Mouse (Mus musculus) T-helper 2 cell (primary cell): ENCODE data around the gene Agpat3.

Source experiments
- in situ Hi-C: fragments of 300-600 bp; cut with MboI, MseI; formaldehyde crosslinking; loops from one replicate; pipeline ENCODE4 v1.15.1; 2025; ENCODE audit warnings: high pct_unique_total_duplicates

Gene Agpat3

DNA sequence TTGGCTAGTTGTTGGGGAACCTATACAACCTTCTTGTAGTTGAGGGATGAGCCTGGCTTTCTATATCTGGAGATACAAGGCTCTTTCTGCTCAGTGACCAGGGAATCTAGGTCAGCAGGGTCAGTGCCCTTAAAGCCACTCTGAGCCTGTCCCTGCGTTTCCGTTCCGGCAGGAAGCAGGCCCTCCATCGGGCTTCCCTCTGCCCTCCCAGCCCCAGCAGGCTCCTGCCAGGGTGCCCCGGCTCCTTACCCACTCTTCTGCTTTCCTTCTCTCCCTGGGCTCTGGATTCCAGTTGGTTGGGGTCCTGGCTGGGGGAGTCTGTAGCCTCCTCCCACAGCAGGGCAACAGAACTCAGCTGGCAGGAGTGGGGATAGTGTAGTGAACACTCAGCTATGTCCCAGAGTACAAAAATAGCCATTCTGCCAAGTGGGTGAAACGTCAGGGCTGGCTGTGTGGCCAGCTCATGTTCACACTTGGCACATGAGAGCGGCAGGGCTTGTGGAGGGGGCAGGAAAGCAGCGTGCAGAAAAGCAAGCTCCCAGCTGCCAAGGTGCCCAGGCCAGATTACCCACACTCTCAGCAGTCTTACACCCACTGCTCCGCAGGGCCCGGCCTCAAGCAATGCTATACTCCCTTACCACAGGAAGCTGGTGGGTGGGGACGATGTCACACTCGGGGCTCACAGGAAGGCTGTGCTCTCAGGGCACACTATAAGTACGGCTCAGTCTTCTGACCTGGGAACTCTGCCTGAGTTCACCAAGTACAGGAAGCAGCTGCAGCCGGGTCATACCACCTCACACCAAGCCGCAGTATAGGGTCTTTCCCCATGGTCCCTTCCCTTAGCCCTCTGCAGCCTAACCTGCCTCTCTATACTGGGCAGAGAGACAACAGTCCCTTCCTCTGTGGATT lies 54.5 kb downstream of the Agpat3 start:
- in situ Hi-C loops: no loop called here

DNA sequence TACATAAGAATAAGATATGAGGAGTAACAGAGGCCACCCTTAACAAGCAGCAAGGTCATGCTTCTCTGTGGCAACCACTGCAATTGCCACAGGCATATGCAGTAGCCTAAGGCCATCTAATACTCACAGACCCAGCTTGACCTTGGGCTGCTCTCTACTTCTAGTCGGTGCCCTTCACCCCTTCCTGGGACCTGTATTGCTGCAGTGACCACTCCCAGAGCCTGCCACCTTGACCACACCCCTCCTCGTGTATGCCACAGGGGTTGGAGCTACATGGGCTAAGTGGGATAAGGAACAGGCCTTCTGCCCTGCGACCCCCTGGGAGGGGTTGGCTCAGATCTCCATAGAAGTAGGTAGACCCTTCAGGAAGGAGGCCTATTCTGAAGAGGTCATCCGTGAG lies 55.3 kb downstream of the Agpat3 start:
- in situ Hi-C loops: no loop called here

GRCm38 (mm10) chr10:78296371-78296770 lies 55.9 kb downstream of the Agpat3 start:
- in situ Hi-C loops: no loop called here

DNA sequence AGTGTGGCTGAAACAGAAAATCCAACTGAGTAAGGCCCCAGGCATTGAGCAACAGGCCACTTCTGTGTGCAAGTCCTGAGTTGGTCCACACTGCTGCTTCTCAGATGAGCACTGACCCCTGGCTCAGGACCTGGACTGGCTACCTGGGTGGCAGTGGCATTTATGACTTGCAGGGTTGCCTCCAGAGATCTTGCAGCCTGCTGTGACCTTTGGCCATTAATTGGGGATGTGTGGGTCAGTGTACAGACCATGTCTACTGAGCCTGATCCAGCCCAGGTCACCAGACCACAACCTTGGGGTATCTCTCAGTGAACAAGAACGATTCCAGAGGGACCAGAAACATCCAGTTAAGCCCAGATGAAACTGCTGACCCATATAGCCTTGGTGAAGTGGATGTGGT lies 58.7 kb downstream of the Agpat3 start:
- in situ Hi-C loops: no loop called here

- in situ Hi-C loops: no loop called here
Observed at GRCm38 (mm10) chr10:78292381-78292780, 59.9 kb downstream of the Agpat3 start.

DNA sequence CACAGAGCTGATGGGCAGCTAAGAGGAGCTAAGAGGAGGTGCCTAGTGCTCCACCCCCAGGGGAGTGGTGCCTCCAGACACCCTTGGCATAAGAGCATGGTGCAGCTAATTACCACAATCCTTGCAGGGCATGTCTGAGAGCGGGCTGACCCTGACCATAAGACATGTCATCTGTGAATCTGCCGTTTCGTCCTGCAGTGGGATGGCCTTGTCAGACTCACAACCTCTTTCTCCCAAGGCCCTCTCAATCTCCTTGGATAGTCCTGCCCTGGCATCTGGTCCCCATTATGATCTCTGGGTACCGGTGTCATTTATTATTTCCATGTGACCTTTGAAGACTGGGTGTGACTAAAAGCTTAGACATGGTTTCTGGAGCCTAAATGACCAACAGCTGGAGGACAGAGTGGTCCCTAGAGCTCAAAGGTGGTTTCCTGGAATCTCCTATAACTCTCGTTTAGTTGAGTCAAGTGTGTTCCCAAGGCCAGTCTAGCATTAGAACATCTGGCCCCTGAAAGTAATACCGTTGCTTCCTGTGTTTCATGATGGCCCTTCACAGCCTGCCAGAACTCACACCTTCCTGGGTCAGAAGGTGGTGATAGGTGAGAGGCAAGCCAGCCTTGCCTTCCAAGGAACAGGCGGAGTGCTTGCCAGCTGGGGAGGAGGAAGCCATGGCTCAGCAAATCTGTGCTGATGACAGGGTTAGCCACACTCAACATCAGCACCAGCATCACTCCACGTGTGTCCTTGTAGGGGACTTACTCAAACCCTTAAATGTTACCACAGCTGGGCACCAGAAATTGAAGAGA lies 61.4 kb downstream of the Agpat3 start:
- in situ Hi-C loops: no loop called here

GRCm38 (mm10) chr10:78288896-78289295 lies 63.4 kb downstream of the Agpat3 start:
- in situ Hi-C loops: no loop called here

- in situ Hi-C loops: no loop called here
Observed at GRCm38 (mm10) chr10:78288135-78288534, 64.2 kb downstream of the Agpat3 start.

DNA sequence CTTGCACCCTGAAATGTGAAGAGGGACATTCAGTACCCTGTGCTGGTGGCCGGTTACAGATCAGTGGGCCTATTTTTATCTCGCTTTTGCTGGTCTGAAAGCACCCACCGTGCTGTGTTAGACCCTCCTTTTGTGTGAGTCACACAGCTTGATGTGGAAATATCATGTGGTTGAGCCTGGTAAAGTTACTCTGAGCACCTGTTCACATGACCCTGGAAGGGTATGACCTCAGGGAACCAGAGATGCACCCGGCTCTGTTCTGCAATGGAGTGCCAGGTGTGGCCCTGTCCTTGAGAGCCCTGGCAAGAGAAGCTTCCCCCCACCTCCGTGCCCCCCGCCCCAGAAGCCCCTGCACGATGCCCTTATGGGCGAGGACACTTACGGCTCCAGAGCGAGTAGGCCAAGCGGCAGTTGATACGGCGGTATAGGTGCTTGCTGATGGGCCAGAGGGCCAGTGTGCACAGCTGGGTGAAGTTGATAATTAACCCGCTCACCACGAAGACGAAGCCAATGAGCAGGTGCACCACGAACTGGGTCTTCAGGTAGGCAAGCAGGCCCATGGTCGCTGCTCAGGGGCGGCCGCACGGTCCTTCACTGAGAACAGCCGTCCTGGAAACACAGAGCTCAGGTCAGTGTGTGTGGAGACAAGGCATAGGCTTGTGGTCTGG lies 64.7 kb downstream of the Agpat3 start:
- in situ Hi-C loops: no loop called here

- in situ Hi-C loops: no loop called here
Observed at GRCm38 (mm10) chr10:78285959-78286358, 66.3 kb downstream of the Agpat3 start.

GRCm38 (mm10) chr10:78285409-78285808 lies 66.9 kb downstream of the Agpat3 start:
- in situ Hi-C loops: no loop called here

DNA sequence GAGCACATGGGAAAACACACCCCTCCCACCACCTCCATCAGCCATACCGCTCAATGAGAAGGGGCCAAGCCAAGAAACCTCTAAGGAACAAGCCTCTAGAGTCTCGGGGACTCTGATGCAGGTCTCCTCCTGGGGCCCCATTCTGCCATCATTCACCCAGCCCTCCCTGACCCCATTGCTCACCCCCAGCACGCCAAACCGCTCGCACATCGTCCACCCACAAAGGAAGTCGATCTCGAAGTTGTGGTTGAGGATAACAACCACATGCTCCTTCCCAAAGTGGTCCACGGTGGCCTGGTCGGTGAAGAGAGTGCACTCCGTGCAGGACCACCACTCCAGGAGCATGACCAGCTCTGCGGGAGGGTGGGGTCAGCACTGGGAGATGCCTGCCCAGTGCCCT lies 67.5 kb downstream of the Agpat3 start:
- in situ Hi-C loops: loop anchor here (5.0 kb wide), 1 partner anchor 102 kb away; no protein-coding TSS in a partner anchor

DNA sequence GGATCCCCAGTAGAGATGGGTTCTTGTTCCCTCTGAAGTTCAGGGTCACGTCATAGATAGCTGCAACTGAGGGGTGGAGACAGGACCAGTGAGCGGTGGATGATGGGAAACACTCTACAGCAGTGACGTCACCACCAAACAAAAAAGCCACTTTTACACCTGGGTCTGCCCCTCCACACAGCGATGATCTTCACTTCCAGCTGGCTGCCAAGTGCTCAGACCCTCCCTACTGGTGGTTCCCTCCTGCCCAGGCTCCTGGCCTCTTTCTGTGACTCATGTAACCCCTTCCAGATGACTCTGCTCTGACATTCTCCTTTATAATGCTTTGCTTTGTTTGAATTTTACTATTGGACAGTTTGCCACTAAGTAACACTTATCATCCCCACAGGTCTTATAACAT lies 69.9 kb downstream of the Agpat3 start:
- in situ Hi-C loops: loop anchor here (5.0 kb wide), 1 partner anchor 105 kb away; no protein-coding TSS in a partner anchor

GRCm38 (mm10) chr10:78280486-78280885 lies 71.8 kb downstream of the Agpat3 start:
- in situ Hi-C loops: loop anchor here (5.0 kb wide), 1 partner anchor 107 kb away; no protein-coding TSS in a partner anchor

DNA sequence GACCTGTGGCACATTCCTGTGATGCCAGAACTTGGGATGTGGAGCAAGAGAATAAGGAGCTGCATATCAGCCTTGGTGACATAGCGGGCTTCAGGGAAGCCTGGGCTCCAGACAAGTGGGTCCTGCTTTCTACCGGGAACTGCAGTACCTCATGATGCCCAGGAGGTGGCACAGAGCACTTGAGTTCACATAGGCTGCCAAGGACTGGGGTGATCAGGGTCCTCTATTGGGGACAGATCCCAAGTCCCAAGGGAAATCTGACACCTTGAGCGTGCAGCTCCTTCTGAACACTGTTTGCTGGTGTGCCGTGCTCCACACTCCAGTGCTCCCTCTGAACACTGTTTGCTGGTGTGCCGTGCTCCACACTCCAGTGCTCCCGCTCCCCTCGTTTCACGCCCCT lies 73.1 kb downstream of the Agpat3 start:
- in situ Hi-C loops: loop anchor here (5.0 kb wide), 1 partner anchor 53 kb away; no protein-coding TSS in a partner anchor

DNA sequence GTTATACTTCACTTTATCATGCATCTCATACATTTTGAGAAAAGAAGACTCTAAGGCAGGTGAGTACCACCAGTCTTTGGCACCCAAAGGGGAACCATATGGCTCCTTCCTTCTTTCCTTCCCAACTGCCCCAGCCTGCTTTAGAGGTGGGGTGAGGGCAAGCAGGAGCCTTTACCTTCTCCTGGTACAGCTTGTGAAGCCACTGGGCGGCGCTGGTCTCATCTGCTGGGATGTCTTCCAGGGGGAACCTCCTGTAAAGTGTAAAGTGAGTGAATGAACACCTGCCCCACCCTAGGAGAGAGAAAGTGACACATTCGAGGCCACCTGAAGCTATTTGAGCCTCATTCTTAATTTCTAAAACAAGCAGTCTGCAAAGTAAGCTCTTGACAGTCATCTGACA lies 74.5 kb downstream of the Agpat3 start:
- in situ Hi-C loops: loop anchor here (5.0 kb wide), 1 partner anchor 54 kb away; no protein-coding TSS in a partner anchor

GRCm38 (mm10) chr10:78276242-78276641 lies 76.0 kb downstream of the Agpat3 start:
- in situ Hi-C loops: loop anchor here (5.0 kb wide), 1 partner anchor 56 kb away; no protein-coding TSS in a partner anchor

DNA sequence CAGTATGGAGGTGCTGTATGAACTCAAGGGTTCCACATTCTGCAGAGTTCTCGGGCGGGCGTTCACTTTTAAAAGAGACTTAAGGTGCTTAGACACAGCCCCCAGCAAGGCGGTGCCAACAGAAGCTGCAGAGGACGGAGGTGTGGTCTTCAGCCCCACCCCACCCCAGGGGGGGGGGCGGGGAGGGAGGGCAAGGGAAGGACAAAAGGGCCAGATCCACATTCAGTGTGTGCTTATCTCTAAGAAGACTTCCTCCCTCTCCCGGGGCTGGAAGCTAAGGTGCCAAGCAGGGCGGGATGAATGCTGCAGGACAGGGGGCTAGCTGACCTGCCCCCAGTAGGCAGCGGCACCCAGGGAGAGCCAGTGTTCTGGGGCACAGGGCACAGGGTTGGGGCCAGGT lies 79.4 kb downstream of the Agpat3 start:
- in situ Hi-C loops: no loop called here

GRCm38 (mm10) chr10:78265881-78266280 lies 86.4 kb downstream of the Agpat3 start:
- in situ Hi-C loops: no loop called here

- in situ Hi-C loops: no loop called here
Observed at GRCm38 (mm10) chr10:78264735-78265134, 87.6 kb downstream of the Agpat3 start.

DNA sequence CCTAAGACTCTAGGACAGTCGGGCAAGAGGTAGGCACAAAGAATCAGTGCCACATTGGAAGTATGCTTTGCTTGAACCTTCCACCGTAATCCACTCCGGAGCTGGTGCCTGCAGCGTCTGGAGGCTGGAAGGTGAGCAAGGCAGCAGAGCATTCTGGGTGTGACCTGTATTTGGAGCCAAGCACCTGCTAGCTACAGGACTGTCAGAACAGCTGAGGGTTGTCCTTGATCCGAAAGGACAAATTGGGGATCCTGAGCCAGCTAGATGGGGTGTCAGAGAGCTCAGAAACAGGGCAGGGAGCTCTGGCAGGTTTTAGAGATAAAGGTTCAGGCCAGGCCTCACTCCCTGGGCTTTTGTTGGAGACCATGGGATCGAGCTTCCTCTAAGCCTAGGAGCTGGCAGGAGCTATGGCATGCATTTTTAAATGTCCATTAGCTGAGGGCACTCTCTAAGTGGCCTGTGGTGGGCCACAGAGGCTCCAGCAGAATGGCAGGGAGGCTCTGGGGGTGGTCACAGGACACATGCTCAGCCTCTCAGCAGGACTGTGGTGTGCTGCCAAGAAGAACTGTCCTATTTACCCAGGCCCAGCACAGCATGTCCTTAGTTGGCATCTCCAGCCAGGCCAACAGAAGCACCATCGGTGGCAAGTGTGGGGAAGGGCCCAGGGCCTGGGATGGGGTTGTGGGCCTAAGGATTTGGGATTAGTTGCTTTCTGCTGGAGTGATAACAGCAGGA lies 91.2 kb downstream of the Agpat3 start:
- in situ Hi-C loops: no loop called here
